Mouse (Mus musculus) adrenal gland, postnatal 4 days (tissue): ENCODE data around the gene Dctn2. TPM values are rescaled to one million over a fixed set of nuclear protein-coding genes. Genes with fewer than 3 reads are reported as not detected.
"Not testable (repeated sequence)": the region's sequence is repeated elsewhere in the genome, so short reads cannot be mapped to it uniquely, and the experiment has no call there.

ENCODE experiments used
- DNase-seq, 2 experiments: peaks; one replicate each; pipeline ENCODE4 v3.0.0; 2021 to 2022; ENCODE audit warnings: low spot score in 2 of 2, mixed read lengths in 2 of 2
- total RNA-seq, 2 experiments: library from RNA; stranded (reverse); gene quantifications; 2 replicates each; pipeline ENCODE4 v1.2.3; 2021

The Dctn2 gene
- total RNA-seq, 2 experiments from 2014 or later: 191 to 198 TPM

DNA sequence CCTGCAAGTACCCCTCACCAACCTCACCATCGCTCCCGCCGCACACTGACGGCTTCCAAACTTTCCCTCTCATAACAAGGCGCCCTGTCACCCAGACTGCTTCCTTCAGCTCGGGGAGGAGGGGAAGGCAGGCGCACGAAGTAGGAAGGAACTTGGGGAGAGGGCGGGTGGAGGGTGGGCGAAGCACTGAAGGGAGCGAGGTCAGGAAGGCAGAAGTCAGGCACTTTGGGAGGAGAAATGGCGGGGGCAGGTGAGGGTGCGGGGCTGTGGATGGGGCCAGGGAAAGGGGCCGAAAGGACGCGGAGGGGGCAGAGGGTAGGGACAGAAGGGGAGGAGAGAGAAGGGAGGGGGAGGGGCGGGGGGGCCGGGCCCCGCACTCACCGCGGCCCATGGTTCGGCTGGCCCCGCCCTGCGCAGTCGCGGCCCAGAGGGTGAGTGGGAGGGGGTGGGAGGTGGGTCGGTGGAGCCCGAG, 22.2 kb downstream of the Dctn2 start:
- DNase-seq: peak in 1 of 2 experiments; percentile 44

DNA sequence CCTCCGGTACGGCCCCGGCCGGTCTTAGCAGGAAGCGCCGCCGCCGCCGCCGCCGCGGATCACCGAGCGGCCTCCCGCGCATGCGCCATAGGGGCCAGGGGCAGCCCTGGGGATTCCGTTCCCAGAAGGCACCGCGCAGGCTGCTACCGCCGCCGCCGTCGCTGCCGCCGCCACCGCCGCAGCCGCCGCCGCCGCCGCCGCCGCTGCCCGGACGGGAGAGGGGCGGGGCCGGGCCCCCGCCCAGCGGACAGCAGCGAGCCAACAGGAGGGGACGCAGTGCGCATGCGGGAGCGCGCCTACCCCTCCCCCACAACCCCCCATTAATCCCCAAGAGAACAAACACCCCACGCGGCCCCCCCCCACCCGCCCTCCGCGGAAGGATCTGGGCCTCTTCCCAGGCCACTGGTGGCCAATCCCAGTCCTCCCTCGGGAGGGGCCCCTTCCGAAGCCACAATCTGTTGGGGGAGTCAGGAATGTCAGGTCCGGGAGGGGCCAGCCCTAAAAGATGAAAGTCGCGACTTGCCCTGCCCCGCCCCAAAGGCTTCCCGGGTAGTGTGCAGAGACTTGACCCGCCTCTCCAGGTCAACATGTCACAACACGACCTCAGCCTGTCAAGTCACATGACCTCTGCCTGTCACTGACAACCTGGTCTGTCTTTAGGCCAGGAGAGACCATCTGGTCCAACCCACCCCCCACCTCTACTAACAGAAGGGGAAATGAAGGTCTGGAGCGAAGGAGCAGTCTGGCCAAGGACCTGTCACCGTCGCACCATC, 22.8 kb downstream of the Dctn2 start, which contains the start of gene Mbd6:
Gene Mbd6 (minus strand): TSS at position 219 of the 773 bp plus-strand sequence.
- DNase-seq: peak; percentile 76 to 79

DNA sequence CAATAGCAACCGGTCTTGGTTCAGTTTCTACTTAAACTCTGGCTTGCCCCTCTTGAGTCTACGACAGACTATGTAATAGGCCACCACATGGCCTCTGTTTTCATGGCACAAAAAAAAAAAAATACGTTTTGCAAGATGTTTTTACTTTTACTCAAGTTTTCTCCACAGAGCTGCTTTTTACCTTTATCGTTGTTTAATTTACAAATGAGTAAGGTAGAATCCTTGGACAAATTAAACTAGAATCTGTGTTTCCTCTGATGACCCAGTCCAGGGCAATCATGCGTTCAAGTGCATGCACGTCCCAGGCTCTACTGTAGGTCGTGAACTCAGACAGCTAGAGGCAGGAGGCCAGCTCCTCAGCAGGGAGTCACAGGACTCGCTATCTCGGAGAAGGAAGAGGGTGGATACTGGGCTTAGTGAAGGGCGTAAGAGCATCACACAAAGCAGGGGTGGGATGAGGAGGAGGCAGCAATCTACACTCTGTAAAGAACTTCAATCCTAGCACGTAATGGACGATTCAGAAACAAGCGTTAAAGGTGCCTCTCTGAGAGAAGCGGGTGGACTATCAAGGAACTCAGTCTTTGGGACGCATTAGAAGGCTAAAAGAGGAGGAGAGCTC, 23.5 kb downstream of the Dctn2 start:
- no peak for DNase-seq

DNA sequence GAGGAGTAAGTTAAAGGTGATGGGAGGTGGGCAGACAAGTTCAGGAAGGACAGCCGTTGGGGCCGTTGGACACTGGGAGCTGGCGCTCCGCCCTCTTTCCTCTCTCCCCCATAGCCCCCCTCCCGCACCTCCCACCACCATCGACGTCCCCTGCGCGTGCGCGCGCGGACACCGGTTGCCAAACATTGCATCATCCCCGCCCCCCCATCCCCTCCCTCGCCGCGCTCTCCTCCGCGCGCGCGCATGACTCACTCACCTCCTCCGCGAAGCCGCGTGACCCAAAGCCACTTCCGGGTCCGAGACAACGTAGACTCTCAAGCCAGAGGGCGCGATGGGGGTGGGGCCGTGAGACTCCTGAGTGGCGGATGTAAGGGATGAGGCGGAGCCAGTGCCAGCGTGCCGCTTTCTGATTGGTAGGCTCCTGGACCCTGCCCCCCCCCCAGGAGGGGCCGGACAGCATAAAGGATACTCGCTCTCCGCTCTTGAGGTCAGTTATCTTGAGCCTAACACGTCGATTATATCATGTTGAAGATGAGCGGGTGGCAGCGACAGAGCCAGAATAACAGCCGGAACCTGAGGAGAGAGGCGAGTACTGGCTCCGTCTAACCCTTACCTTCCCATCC, 24.2 kb downstream of the Dctn2 start:
- DNase-seq: peak; percentile 99 to 100

DNA sequence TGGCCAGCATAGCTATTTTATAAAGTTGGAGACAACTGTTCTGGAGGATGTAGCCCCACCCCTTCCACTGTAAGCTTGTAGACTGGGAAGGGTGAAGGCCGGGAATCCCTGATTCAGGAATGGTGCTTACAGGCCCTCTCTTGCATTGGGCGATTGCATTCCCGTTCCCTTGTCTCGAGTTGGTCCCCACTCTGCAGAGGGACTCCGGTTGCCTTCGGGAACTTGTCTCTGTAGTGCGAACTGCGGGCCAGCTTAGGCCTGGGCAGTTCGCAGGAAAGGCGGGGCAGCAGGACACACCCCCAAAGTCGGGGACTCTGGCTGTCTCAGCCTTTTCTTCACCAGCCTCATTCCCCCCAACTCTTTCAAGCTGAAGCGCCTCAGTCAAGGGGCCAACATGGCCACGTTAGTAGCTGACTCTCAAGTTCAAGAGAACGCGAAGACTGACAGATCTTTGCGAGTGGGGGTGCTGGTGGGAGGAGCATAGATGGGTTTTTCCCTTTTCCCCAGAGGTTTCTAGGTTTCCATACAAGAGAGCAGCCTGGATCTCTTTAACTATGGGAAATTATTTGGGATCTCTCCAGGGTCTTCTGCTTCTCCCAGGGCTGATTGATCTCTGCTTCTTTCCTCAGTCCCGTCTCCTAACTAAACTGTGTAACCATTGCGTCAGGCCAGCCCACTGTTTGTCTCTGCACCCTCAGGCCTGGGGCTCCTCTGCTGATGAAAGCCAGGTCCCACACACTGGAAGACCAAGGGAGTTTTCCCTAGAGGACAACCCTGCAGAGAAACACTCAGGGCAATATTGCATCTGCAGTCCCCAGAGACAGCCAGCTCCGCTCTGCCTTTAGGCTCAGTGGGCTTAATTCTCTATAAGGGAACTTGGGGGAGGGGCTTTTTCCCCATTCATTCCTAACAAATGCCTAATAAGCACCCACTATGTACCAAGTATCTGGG, 25.0 kb downstream of the Dctn2 start:
- DNase-seq: no peak

DNA sequence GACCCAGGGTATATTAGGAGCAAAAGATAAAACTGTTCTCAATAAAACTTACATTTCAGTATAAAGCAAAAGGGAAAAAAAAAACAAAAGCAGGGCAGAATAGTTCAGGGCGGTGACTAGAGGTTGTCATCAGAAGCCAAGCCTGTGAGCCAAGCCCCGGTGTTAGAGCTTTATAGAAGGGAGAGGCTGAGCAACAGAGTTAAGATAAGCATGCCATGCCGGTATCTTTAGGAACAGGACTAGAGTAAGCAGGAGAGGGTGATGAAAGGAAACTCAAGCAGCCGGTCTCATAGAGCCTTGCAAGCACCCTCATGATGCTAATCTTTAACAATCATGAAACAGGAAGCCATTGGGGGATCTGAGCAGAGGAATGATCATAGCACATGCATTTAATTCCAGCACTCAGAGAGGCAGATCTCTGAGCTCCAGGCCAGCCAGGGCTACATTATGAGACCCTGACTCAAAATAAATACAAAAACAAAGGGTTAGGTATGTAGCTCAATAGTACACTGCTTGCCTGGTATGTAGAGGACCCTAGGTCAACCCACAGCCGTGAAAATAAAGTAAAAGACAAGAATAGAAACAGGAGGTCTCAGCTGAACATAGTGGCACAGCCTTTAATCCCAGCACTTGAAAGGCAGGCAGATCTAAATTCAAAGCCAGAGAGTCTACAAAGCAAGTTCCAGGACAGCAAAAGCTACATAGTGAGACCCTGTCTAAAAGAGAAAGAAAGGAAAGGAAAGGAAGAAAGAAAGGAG, 25.9 kb downstream of the Dctn2 start:
- no peak for DNase-seq

DNA sequence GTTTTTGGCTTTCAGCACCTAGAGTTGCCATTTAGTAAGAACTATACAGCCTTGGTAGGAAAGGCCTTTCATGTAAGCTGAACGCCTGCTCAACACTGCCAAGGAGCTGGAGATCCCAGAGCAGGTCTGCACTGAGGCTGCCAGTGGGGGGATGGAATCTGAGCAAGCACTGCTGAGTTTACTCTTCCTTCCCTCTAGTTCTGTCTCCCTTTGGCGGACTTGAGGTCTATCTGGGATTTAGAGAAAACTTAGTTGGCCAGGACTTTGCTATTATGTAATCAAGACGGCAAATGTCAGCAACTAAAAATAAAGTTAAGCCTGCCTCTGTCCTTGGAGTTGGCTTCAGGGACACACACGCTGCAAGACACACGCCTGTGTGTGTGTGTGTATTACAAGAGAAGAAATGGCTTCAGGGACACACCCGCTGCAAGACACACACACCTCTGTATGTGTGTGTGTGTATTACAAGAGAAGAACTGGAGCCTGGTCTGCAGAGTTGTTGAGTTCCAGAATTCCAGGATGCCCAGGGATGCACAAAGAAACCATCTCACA, 26.9 kb downstream of the Dctn2 start:
- DNase-seq: no peak

DNA sequence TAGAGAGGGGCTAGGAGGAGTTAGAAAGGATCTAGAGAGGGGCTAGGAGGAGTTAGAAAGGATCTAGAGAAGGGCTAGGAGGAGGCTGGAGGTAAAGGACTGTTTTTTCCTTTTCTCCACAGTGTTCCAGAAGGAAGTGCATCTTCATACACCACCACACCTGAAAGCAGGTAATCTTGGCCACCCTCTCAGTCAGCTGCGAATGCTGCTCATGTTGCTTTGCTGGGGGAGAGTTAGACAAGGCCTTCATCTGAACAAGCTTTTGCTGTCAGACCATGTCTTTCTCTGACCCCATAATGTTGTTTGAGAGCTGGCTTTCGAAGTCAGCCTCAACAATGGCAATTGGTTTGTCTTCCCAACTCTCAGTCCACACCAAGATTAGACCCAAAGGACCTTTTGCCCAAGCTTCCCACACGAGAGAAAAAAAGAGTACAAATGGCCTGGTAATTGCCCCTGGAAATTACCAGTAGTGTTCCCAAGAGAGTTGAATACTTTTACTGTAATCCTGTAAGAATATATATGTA, 27.5 kb downstream of the Dctn2 start:
- no peak for DNase-seq

DNA sequence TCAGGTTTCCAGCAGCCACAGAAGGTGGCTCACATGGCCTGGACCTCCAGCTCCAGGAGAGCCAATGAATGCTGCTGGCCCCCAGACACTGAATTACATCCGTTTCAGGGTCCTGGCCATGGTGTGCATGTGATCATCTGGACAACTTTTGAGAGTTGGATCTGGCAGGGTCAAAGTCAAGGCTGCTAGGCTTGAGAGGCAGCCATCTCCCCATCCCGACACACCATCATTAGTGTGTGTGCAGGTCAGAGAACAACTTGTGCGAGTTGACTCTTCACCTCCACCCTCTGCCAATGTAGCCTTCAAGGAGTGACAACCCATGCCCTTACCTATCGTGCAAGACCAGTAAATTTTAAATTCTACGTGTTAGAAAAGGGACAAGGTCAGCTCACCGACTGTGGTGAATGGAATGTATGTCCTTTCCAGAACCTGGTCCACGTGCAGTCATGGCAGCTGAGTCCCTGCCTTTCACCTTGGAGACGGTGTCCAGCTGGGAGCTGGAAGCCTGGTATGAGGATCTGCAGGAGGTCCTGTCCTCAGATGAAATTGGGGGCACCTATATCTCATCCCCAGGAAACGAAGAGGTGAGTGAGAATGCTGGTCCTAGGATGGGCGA, 28.8 kb downstream of the Dctn2 start:
- no peak for DNase-seq

DNA sequence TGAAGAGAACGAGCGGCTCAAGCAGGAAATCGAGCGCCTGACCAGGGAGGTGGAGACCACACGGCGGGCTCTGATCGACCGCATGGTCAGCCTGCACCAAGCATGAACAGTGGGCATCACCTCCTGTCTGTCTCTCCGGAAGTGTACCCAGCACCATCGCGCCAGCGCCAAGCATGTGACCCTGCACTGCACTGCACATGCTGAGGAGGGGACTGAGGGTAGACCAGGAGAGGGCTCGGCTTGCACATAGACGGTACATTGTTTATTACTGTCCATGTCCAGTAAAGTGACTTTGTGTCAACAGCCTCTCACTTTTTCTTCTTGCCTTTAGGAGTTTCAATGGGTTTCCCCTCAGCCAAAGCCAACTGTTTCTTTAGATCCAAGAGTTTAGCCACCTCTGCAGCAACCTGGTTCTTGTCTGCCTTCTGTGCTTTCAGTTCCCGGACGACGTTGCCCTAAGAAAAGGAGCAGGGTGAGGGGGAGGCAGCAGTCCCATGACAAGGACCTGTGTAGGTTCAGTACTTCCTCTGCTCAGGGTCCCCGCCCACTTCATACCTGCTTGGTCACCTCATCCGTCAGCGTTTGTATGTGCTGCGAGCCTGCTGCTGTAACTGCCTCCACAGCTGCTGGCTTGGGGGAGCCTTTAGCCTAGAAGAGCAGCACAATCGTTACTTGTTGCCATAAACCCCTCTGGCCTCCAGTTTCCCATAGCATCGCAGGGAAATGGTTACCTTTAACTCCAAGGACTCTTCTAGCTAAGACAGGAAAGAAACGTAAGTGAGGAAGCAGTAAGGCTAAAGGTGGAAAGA, 30.0 kb downstream of the Dctn2 start:
- DNase-seq: no peak

DNA sequence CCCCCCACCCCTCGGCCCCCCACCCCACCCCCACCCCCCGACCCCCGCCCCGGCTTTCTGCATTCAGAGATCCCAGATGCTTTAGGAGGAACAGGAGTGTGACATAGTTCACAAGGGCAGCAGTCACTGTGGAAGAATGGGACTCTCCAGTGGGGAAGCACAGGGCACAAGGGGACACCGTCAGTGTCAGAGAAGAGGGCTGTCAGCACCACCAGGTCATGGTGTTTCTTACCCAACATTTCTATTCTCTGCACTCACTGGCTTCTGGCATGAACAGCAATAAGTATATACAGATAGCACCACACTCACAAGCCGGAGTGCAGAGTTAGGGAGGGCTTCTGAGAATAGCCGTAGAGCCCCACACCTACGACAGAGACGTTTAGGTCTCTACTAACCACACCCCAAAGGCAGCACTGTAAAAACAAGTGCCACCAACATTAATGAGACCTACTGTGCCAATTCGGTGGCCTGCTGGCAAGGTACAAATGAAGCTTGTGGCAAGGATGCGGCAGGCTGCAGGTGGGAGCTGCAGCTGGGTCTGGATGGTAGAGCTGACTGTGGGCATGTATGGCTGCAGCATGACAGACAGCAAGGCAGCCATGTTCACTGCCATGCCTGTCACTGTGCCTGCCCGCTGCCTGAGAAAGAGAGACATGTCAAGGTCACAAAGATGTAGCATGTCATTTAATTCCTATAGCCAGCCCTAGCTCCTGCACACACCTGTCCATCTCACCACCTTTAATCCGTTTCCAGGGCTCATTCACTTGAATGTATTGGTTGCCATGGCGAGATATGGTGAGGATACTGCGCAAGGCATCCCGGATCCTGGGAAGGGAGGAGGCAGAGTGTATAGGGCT, 31.1 kb downstream of the Dctn2 start:
- no peak for DNase-seq

DNA sequence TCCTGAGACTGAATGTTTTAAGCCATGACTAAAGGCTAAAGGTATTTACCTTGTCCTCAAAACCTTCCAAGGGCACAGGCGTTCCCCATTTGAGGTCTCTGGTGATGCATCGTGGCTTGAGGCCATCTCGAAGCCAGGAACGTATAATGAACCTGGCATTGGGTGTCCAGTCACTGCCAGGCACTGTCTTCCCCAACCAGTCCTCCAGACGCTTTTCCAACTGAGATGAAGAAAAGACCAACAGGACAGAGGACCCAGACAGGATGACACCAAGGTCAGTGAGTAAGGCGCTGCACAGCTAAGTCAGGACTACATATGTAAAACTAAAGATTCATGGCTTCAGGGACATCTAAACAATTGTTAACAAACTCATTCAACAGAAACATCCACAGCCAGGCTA, 34.2 kb downstream of the Dctn2 start:
- DNase-seq: no peak

DNA sequence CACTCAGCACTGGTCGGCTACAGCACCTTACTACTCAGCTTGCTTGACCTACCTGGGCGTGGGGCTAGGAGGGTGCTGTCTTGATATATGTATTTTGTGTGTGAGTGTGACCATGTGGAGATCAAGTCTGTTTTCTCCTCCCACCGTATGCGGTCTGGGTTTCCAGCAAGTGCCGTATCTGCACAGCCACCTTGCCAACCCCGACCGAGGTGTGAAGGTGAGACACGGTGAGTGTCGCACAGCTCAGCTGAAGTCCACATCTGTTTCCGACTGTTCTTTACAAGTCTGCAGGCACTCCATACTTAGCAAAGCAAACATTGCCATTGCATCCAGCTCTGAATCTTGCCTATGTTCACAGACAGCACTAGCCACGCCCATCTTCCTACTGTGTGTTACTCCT, 37.0 kb downstream of the Dctn2 start:
- DNase-seq: no peak

DNA sequence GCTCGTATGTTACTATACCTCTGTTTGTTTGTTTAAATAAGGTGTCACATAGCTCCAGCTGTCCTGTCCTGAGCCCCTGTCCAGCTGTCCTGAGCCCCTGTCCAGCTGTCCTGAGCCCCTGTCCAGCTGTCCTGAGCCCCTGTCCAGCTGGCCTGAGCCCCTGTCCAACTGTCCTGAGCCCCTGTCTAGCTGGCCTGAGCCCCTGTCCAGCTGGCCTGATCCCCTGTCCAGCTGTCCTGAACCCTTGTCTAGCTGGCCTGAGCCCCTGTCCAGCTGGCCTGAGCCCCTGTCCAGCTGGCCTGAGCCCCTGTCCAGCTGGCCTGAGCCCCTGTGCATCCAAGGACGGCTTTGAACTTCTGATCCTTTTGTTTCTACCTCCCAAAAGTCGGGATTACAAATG, 43.0 kb downstream of the Dctn2 start:
- DNase-seq: not testable (repeated sequence)

DNA sequence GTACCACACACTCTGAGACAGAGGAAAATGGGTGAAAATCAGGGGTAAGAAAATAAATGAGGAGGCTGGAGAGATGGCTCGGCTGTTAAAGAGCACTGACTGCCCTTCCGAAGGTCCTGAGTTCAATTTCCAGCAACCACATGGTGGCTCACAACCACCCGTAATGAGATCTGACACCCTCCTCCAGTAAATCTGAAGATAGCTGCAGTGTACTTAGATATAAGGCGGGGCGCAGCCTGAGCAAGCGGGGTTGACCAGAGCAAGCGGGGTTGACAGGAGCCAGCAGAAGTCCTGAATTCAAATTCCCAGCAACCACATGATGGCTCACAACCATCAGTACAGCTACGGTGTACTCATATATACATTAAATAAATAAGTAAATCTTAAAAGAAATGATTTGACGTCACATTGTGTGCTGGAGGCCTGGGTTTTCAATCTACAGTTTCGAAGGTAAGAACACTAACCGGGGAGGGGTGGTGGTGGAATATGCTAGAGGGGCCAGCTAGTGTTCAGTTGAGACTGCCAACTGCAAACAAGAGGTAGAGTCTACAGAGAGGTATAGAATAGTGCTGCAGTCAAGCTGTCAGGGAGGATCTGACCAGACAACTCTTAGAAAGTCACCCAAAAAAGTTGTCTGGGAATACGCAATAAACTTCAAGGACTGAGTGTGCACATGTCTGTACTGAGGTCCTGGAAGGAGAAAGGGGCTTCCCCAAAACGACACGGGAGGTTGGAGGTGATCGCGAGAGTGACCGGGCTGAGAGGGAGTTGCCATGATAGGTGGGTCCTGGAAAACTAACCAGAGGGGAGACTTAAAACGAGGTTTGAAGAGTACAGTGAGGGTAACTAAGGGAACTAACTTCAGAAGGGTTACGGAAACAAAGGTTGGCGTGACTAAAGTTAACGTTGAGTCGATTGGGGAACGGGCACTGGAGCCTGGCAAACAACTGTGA, 44.6 kb downstream of the Dctn2 start:
- DNase-seq: no peak
